Mouse (Mus musculus) forebrain, embryonic 12.5 days (tissue): ENCODE data around the gene Tmsb15b1. TPM values are rescaled to one million over a fixed set of nuclear protein-coding genes. Genes with fewer than 3 reads are reported as not detected.
A peak's percentile ranks its signal among the peaks of the same experiment; 100 is the strongest.

ENCODE experiments used
- ATAC-seq: fragments of 200-750 bp; cut with Nextera tagmentation; 2 replicates; pipeline ENCODE4 v1.8.0; 2017; ENCODE audit warnings: moderate TSS enrichment; ENCODE audit not compliant: low FRiP score
- H3K27ac ChIP-seq: fragments of 300-500 bp; sonication (generic); 2 replicates; pipeline ENCODE4 v1.5.1; 2016; ENCODE audit warnings: mild to moderate bottlenecking
- H3K27me3 ChIP-seq: fragments of 300-500 bp; sonication (generic); 2 replicates; pipeline ENCODE4 v1.6.1; 2016; ENCODE audit warnings: mild to moderate bottlenecking
- H3K36me3 ChIP-seq: fragments of 300-500 bp; sonication (generic); replicated peaks from 2 replicates; pipeline ENCODE4 v1.6.1; 2016; ENCODE audit warnings: mild to moderate bottlenecking
- H3K4me1 ChIP-seq: fragments of 300-500 bp; sonication (generic); 2 replicates; pipeline ENCODE4 v1.6.1; 2016
- H3K4me2 ChIP-seq: fragments of 300-500 bp; sonication (generic); 2 replicates; pipeline ENCODE4 v1.6.1; 2016; ENCODE audit warnings: mild to moderate bottlenecking, moderate library complexity
- H3K4me3 ChIP-seq: fragments of 300-500 bp; sonication (generic); replicated peaks from 2 replicates; pipeline ENCODE4 v1.5.1; 2016; ENCODE audit warnings: mild to moderate bottlenecking
- H3K9ac ChIP-seq: fragments of 300-500 bp; sonication (generic); 2 replicates; pipeline ENCODE4 v1.6.1; 2016; ENCODE audit warnings: mild to moderate bottlenecking
- H3K9me3 ChIP-seq: fragments of 300-500 bp; sonication (generic); 2 replicates; pipeline ENCODE4 v1.6.1; 2016
- WGBS: fragments of 180-500 bp; shearing (Covaris S2); methylation state at CpG from one replicate; pipeline ENCODE4 v1.1.7; 2016; 5-methylcytosine and 5-hydroxymethylcytosine counted together
- polyA plus RNA-seq: library from polyadenylated mRNA; unstranded; fragments of >200 nt; fragmentation: Nextera tagmentation; extraction: Ambion mirVana; gene quantifications from 2 replicates; pipeline ENCODE4 v1.2.1, GENCODE M21; 2016

Tmsb15b1 gene
- 32.4 and 34.4 TPM in 2 replicates for polyA plus RNA-seq

- Histone ChIP-seq H3K4me2 (peak within 1 kb of the TSS; percentile 51), H3K4me3 (peak within 1 kb of the TSS; percentile 44), H3K4me1 (no peaks in the 10 kb centered on the region), H3K9me3 (no peaks in the 10 kb centered on the region), H3K27me3 (no peaks in the 10 kb centered on the region), H3K27ac (no peak within 1 kb of the TSS), H3K36me3 (no peaks in the 10 kb centered on the region), H3K9ac (0 out of 2 replicates have a peak within 1 kb of the TSS, but pooled peaks have one; percentile 5)
- peak; percentile 100 for ATAC-seq
- WGBS: 32% methylated on average over 15 of the region's 15 CpGs
Measured at GRCm38 (mm10) chrX:136976424-136977084, at the start of gene Tmsb15b1, which contains the start of gene Tmsb15l. Gene Tmsb15b1, minus strand, starts transcription at chrX:136976874. Gene Tmsb15l, minus strand, starts transcription at chrX:136976869.

GRCm38 (mm10) chrX:137019310-137019709 is 42.6 kb upstream of the Tmsb15b1 start:
- Histone ChIP-seq H3K27me3 (no peaks in the 10 kb centered on the region), H3K4me3 (no peak overlapping the region), H3K4me1 (no peaks in the 10 kb centered on the region), H3K27ac (no peak overlapping the region), H3K4me2 (no peak overlapping the region), H3K9me3 (no peaks in the 10 kb centered on the region), H3K36me3 (no peaks in the 10 kb centered on the region), H3K9ac (no peak overlapping the region)
- no peak for ATAC-seq
- WGBS: 43% methylated on average over 1 of the region's 1 CpGs

- Histone ChIP-seq H3K4me2 (no peak overlapping the region), H3K4me3 (no peak overlapping the region), H3K27me3 (no peaks in the 10 kb centered on the region), H3K27ac (no peak overlapping the region), H3K9me3 (no peaks in the 10 kb centered on the region), H3K36me3 (no peaks in the 10 kb centered on the region), H3K4me1 (no peaks in the 10 kb centered on the region), H3K9ac (no peak overlapping the region)
- WGBS: 73% methylated on average over 1 of the region's 1 CpGs
- ATAC-seq: no peak
Measured at GRCm38 (mm10) chrX:137017668-137018067, 41.0 kb upstream of the Tmsb15b1 start.

GRCm38 (mm10) chrX:137015099-137015709 is 38.5 kb upstream of the Tmsb15b1 start:
- ATAC-seq: no peak; the same call in 1 of the 2 replicates
- no peak overlapping the region for H3K9ac ChIP-seq
- H3K9me3 ChIP-seq: no peaks in the 10 kb centered on the region
- H3K4me1 ChIP-seq: no peaks in the 10 kb centered on the region
- H3K36me3 ChIP-seq: no peaks in the 10 kb centered on the region
- H3K4me2 ChIP-seq: no peak overlapping the region
- WGBS: 56% methylated on average over 6 of the region's 6 CpGs
- no peaks in the 10 kb centered on the region for H3K27me3 ChIP-seq
- H3K4me3 ChIP-seq: no peak overlapping the region
- H3K27ac ChIP-seq: no peak overlapping the region

- Histone ChIP-seq H3K27ac (no peak overlapping the region), H3K36me3 (no peaks in the 10 kb centered on the region), H3K4me2 (no peak overlapping the region), H3K9ac (no peak overlapping the region), H3K4me3 (no peak overlapping the region), H3K27me3 (peaks cover 15% of the 10 kb centered on the region; the same call in 1 of the 2 replicates), H3K9me3 (no peaks in the 10 kb centered on the region), H3K4me1 (peaks cover 6% of the 10 kb centered on the region; the same call in 1 of the 2 replicates)
- WGBS: 86% methylated on average over 2 of the region's 2 CpGs
- ATAC-seq: no peak
Measured at GRCm38 (mm10) chrX:136996256-136996655, 19.6 kb upstream of the Tmsb15b1 start.

GRCm38 (mm10) chrX:136993641-136994040 is 17.0 kb upstream of the Tmsb15b1 start:
- Histone ChIP-seq H3K4me2 (peak overlapping the region; percentile 58), H3K27ac (peak overlapping the region; percentile 83), H3K9me3 (no peaks in the 10 kb centered on the region), H3K36me3 (no peaks in the 10 kb centered on the region), H3K4me3 (peak overlapping the region; percentile 47), H3K27me3 (peaks cover 19% of the 10 kb centered on the region; the same call in 1 of the 2 replicates), H3K4me1 (peaks cover 6% of the 10 kb centered on the region; the same call in 1 of the 2 replicates), H3K9ac (peak overlapping the region; percentile 58)
- WGBS: 23% methylated on average over 14 of the region's 14 CpGs
- no peak for ATAC-seq

- Histone ChIP-seq H3K27me3 (peaks cover 19% of the 10 kb centered on the region; the same call in 1 of the 2 replicates), H3K9ac (peak within 1 kb of the TSS; percentile 58), H3K9me3 (no peaks in the 10 kb centered on the region), H3K36me3 (no peaks in the 10 kb centered on the region), H3K4me2 (peak within 1 kb of the TSS; percentile 58), H3K27ac (peak within 1 kb of the TSS; percentile 83), H3K4me3 (peak within 1 kb of the TSS; percentile 47), H3K4me1 (peaks cover 6% of the 10 kb centered on the region; the same call in 1 of the 2 replicates)
- ATAC-seq: peak; percentile 99
- 18% methylated on average over 26 of the region's 26 CpGs for WGBS
Measured at GRCm38 (mm10) chrX:136992978-136993547, 16.4 kb upstream of the Tmsb15b1 start, which contains the start of gene Zcchc18. Gene Zcchc18, plus strand, starts transcription at chrX:136993155.

GRCm38 (mm10) chrX:136992191-136992965 is 15.7 kb upstream of the Tmsb15b1 start:
- Histone ChIP-seq H3K9ac (peak overlapping the region; percentile 58), H3K27ac (peak overlapping the region; percentile 66), H3K4me1 (peaks cover 6% of the 10 kb centered on the region; the same call in 1 of the 2 replicates), H3K36me3 (no peaks in the 10 kb centered on the region), H3K27me3 (peaks cover 19% of the 10 kb centered on the region; the same call in 1 of the 2 replicates), H3K4me2 (peak overlapping the region; percentile 58), H3K9me3 (no peaks in the 10 kb centered on the region), H3K4me3 (peak overlapping the region; percentile 47)
- peak; percentile 66 for ATAC-seq
- 25% methylated on average over 19 of the region's 19 CpGs for WGBS

GRCm38 (mm10) chrX:136991274-136991673 is 14.6 kb upstream of the Tmsb15b1 start:
- H3K4me2 ChIP-seq: peak overlapping the region; percentile 58; the same call in 1 of the 2 replicates
- no peaks in the 10 kb centered on the region for H3K9me3 ChIP-seq
- H3K27ac ChIP-seq: no peak overlapping the region
- no peak overlapping the region for H3K4me3 ChIP-seq
- H3K27me3 ChIP-seq: peaks cover 19% of the 10 kb centered on the region; the same call in 1 of the 2 replicates
- H3K9ac ChIP-seq: no peak overlapping the region
- ATAC-seq: no peak
- WGBS: 60% methylated on average over 2 of the region's 2 CpGs
- peaks cover 6% of the 10 kb centered on the region; the same call in 1 of the 2 replicates for H3K4me1 ChIP-seq
- H3K36me3 ChIP-seq: no peaks in the 10 kb centered on the region

- ATAC-seq: no peak
Measured at GRCm38 (mm10) chrX:136986039-136986438, 9.4 kb upstream of the Tmsb15b1 start.

GRCm38 (mm10) chrX:136978616-136979015 is 1.9 kb upstream of the Tmsb15b1 start:
- no peaks in the 10 kb centered on the region for H3K4me1 ChIP-seq
- no peak overlapping the region for H3K4me2 ChIP-seq
- H3K27ac ChIP-seq: no peak overlapping the region
- no peak overlapping the region for H3K9ac ChIP-seq
- H3K4me3 ChIP-seq: no peak overlapping the region
- H3K27me3 ChIP-seq: no peaks in the 10 kb centered on the region
- no peaks in the 10 kb centered on the region for H3K36me3 ChIP-seq
- ATAC-seq: no peak
- no peaks in the 10 kb centered on the region for H3K9me3 ChIP-seq

More at GRCm38 (mm10) chrX:136986039-136986438, 9.4 kb upstream of the Tmsb15b1 start:
- Histone ChIP-seq H3K36me3 (no peaks in the 10 kb centered on the region), H3K27ac (no peak overlapping the region), H3K4me1 (no peaks in the 10 kb centered on the region), H3K4me2 (no peak overlapping the region), H3K4me3 (no peak overlapping the region), H3K27me3 (0 out of 2 replicates have a peak, but pooled peaks cover 1% of the 10 kb centered on the region), H3K9ac (no peak overlapping the region), H3K9me3 (no peaks in the 10 kb centered on the region)
